Mouse (Mus musculus): Measurements from ENCODE around the gene Olfr800. TPM values are rescaled to one million over a fixed set of nuclear protein-coding genes. Genes with fewer than 3 reads are reported as not detected.

The Olfr800 gene
- not detected in 2 replicates for polyA plus RNA-seq (2012; ENCODE audit: low replicate concordance)

GRCm38 (mm10) chr10:129657394-129657793 is at the start of gene Olfr800:
TSS of gene Olfr800 (plus strand) at chr10:129657694.

DNA sequence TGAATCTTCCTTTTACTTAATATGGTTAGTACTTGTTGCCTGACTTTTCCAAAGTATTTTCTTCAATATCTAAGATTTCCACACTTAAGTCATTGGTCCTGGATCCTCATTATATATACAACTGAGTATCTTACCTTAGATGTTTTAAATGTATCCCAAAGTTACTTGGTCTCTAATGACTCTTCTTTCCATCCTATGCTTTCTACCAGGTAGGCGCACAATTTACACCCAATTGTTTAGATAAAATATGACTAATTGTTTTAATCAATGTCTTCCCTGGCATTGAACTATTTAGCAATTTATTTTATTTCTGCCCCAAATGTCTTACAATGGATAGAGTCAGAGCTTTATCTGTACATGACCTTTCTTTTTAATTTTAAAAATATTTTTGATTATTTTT is 45.0 kb upstream of the Olfr800 start, which contains the start of gene Olfr796:
Gene Olfr796, minus strand, starts transcription at position 101 of the 400 bp plus-strand sequence.

GRCm38 (mm10) chr10:129627834-129628233 is 29.7 kb upstream of the Olfr800 start, which contains the start of gene Olfr798:
TSS of gene Olfr798 (minus strand) at chr10:129627934.

DNA sequence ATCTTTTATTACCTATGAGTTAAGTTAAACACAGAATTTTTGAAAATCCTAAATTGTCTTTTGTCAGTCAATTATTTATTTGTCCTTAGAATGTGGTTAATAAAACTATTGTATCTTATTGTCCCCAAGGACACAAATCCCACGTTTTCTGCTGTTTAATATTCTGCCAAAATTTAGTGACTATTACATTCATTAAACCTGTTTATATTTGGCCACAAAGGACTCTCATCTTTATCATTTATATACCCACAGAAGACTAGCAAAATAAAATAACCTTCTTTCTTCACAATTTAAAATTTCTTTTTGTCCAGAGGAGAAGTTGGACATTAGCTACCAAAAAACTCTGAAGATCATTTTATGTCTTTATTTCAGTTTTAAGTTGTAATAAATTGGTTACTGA is 20.3 kb upstream of the Olfr800 start, which contains the start of gene Olfr799:
Gene Olfr799, plus strand, starts transcription at position 301 of the 400 bp plus-strand sequence.

DNA sequence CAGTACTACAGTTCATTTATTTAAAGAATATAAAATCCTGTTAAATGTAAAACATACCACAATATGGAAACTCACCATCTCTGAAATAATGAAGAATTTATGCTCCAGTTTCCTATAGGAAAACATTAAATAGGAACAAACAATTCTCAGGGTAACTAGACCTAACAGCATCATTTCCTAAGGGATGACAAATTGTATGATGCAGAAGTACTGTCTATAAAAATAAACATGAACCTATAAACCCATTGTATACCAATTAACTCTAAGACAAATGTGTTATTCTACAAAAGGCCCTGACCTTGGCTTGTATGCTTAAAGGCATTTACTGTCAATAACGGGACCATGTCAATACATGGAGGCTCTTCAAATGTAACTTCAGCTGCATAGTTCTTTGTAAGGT is 16.3 kb downstream of the Olfr800 start, which contains the start of gene Olfr801:
Gene Olfr801, minus strand, starts transcription at position 101 of the 400 bp plus-strand sequence.

DNA sequence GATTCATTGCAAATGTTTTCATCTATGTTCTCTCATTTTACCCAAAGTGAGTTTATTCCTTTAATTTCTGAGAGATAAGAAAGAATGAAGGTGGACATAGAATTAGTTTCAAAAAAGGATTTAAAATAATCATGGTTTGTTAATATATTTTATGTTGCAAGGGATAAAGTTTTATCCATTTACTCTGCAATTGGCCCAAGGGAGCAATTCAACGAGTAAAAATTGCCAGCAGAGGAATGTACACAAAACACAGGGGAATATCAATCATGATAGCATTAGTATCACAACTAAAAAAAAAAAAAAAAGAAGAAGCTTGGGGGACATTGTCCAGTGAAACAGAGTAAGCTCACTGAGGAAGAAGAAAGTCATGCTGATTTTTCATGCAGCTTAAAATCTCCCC is 30.6 kb downstream of the Olfr800 start, which contains the start of gene Olfr802:
Gene Olfr802, minus strand, starts transcription at position 101 of the 400 bp plus-strand sequence.

DNA sequence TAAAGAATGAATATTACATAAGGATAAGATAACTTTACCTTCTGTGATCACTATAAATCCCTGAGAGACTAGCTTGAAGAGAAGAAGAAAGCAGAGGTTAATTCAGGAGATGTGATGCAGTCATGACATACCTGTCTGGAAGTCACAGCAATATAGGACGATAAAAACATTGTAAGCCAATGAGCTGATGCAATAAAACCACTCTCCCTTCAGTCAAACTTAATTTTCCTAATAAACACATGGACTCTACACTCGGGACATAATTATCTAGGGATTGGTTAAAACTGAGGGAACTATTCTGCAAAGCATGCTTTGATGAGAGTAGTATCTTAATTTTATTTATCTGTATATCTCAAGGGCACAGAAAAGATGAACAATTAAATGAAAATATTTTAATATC is 36.7 kb downstream of the Olfr800 start, which contains the start of gene Olfr803:
Gene Olfr803, minus strand, starts transcription at position 101 of the 400 bp plus-strand sequence.

DNA sequence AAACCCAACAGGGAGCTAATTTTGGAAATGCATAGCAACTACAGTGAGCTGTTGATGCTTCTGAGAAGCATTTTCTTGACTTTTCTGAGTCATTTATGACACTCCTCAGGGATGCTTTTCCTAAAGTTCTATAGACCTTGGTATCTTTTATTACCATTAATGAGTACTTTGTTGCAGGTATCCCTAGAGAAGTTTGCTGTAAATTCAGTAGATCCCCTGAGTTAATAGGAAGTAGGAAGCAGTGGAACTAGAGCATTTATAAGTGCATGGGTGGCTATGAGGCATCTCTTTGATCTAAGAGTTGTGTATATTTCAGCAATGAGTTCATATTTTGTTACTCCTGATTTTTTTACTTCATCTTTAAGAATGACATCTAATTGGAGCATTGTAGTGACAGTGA is 45.4 kb downstream of the Olfr800 start, which contains the start of gene Olfr804:
Gene Olfr804, plus strand, starts transcription at position 301 of the 400 bp plus-strand sequence.

Other genes with a start within 250 kb of the Olfr800 start
- gene Olfr786, start 230.4 kb upstream of the Olfr800 start, polyA plus RNA-seq (2012; ENCODE audit: low replicate concordance), result not detected in 2 replicates
- gene Olfr787, start 195.8 kb upstream of the Olfr800 start, polyA plus RNA-seq (2012; ENCODE audit: low replicate concordance), result not detected in 2 replicates
- gene Olfr788, start 186.7 kb upstream of the Olfr800 start, polyA plus RNA-seq (2012; ENCODE audit: low replicate concordance), result not detected in 2 replicates
- gene Olfr789, start 172.9 kb upstream of the Olfr800 start, polyA plus RNA-seq (2012; ENCODE audit: low replicate concordance), result not detected in 2 replicates
- not detected in 2 replicates for gene Olfr790, start 159.2 kb upstream of the Olfr800 start, polyA plus RNA-seq (2012; ENCODE audit: low replicate concordance)
- gene Olfr791, start 135.9 kb upstream of the Olfr800 start, polyA plus RNA-seq (2012; ENCODE audit: low replicate concordance), result not detected in 2 replicates
- gene Olfr792, start 118.5 kb upstream of the Olfr800 start, polyA plus RNA-seq (2012; ENCODE audit: low replicate concordance), result not detected in 2 replicates
- gene Olfr794, start 90.0 kb upstream of the Olfr800 start, polyA plus RNA-seq (2012; ENCODE audit: low replicate concordance), result not detected in 2 replicates
- not detected in 2 replicates for gene Olfr796, start 45.1 kb upstream of the Olfr800 start, polyA plus RNA-seq (2012; ENCODE audit: low replicate concordance)
- gene Olfr798, start 29.8 kb upstream of the Olfr800 start, polyA plus RNA-seq (2012; ENCODE audit: low replicate concordance), result not detected in 2 replicates
- gene Olfr799, start 20.2 kb upstream of the Olfr800 start, polyA plus RNA-seq (2012; ENCODE audit: low replicate concordance), result not detected in 2 replicates
- gene Olfr801, start 16.2 kb downstream of the Olfr800 start, polyA plus RNA-seq (2012; ENCODE audit: low replicate concordance), result 0.06 TPM in 1 of 2 replicates, not detected in the other
- gene Olfr802, start 30.5 kb downstream of the Olfr800 start, polyA plus RNA-seq (2012; ENCODE audit: low replicate concordance), result 0.05 TPM in 1 of 2 replicates, not detected in the other
- not detected in 2 replicates for gene Olfr803, start 36.6 kb downstream of the Olfr800 start, polyA plus RNA-seq (2012; ENCODE audit: low replicate concordance)
- not detected in 2 replicates for gene Olfr804, start 45.5 kb downstream of the Olfr800 start, polyA plus RNA-seq (2012; ENCODE audit: low replicate concordance)
- not detected in 2 replicates for gene Olfr805, start 71.7 kb downstream of the Olfr800 start, polyA plus RNA-seq (2012; ENCODE audit: low replicate concordance)
- gene Olfr806, start 84.2 kb downstream of the Olfr800 start, polyA plus RNA-seq (2012; ENCODE audit: low replicate concordance), result not detected in 2 replicates
- not detected in 2 replicates for gene Olfr807, start 100.1 kb downstream of the Olfr800 start, polyA plus RNA-seq (2012; ENCODE audit: low replicate concordance)
- gene Olfr808, start 107.8 kb downstream of the Olfr800 start, polyA plus RNA-seq (2012; ENCODE audit: low replicate concordance), result not detected in 2 replicates
- not detected in 2 replicates for gene Olfr809, start 116.9 kb downstream of the Olfr800 start, polyA plus RNA-seq (2012; ENCODE audit: low replicate concordance)
- gene Olfr810, start 137.2 kb downstream of the Olfr800 start, polyA plus RNA-seq (2012; ENCODE audit: low replicate concordance), result not detected in 2 replicates
- gene Olfr811, start 146.7 kb downstream of the Olfr800 start, polyA plus RNA-seq (2012; ENCODE audit: low replicate concordance), result not detected in 2 replicates
- gene Olfr812, start 188.4 kb downstream of the Olfr800 start, polyA plus RNA-seq (2012; ENCODE audit: low replicate concordance), result not detected in 2 replicates
- gene Olfr813, start 197.7 kb downstream of the Olfr800 start, polyA plus RNA-seq (2012; ENCODE audit: low replicate concordance), result not detected in 2 replicates
- gene Olfr814, start 222.2 kb downstream of the Olfr800 start, polyA plus RNA-seq (2012; ENCODE audit: low replicate concordance), result not detected in 2 replicates
- gene Olfr815, start 248.2 kb downstream of the Olfr800 start, polyA plus RNA-seq (2012; ENCODE audit: low replicate concordance), result not detected in 2 replicates